Mouse (Mus musculus): ENCODE measurements around the gene Timm8a2. TPM values are rescaled to one million over a fixed set of nuclear protein-coding genes. Genes with fewer than 3 reads are reported as not detected.

The Timm8a2 gene
- polyA plus RNA-seq (2016; fragmentation: Nextera tagmentation; extraction: Ambion mirVana), result not detected in 2 replicates

GRCm38 (mm10) chr14:122034451-122034850 is at the start of gene Timm8a2:
Timm8a2 (plus strand) TSS chr14:122034674.
- Histone ChIP-seq H3K9me3 (replicated peaks) (peaks cover 4% of the 10 kb centered on the region; the same call in 1 of the 2 replicates), H3K4me2 (no peak within 1 kb of the TSS), H3K4me3 (no peak within 1 kb of the TSS), H3K27ac (no peak within 1 kb of the TSS), H3K9ac (no peak within 1 kb of the TSS), H3K4me1 (peaks cover 4% of the 10 kb centered on the region; the same call in 1 of the 2 replicates), H3K36me3 (no peaks in the 10 kb centered on the region), H3K27me3 (replicated peaks) (no peaks in the 10 kb centered on the region)
- no peak for ATAC-seq
- 86% methylated on average over 13 of the region's 13 CpGs for WGBS (ENCODE audit: insufficient replicate concordance)

GRCm38 (mm10) chr14:121985477-121985876 is 49.0 kb upstream of the Timm8a2 start:
- Histone ChIP-seq H3K27me3 (replicated peaks) (no peaks in the 10 kb centered on the region), H3K9ac (no peak overlapping the region), H3K4me1 (peaks cover 31% of the 10 kb centered on the region), H3K4me2 (no peak overlapping the region), H3K4me3 (no peak overlapping the region), H3K27ac (no peak overlapping the region), H3K36me3 (no peaks in the 10 kb centered on the region), H3K9me3 (replicated peaks) (no peaks in the 10 kb centered on the region)
- no peak for ATAC-seq
- WGBS (ENCODE audit: insufficient replicate concordance), result 30% methylated on average over 3 of the region's 3 CpGs

- no peak for ATAC-seq
- Histone ChIP-seq H3K27me3 (replicated peaks) (no peaks in the 10 kb centered on the region), H3K9me3 (replicated peaks) (no peaks in the 10 kb centered on the region), H3K36me3 (no peaks in the 10 kb centered on the region), H3K4me2 (no peak overlapping the region), H3K4me3 (no peak overlapping the region), H3K9ac (no peak overlapping the region), H3K4me1 (peaks cover 31% of the 10 kb centered on the region), H3K27ac (0 out of 2 replicates have a peak overlapping the region, but pooled peaks have one; percentile 18)
- 56% methylated on average over 6 of the region's 6 CpGs for WGBS (ENCODE audit: insufficient replicate concordance)
Measured at GRCm38 (mm10) chr14:121986028-121986427, 48.4 kb upstream of the Timm8a2 start.

- no peaks in the 10 kb centered on the region for H3K9me3 ChIP-seq (replicated peaks)
- H3K4me1 ChIP-seq, result peaks cover 33% of the 10 kb centered on the region
- no peak for ATAC-seq
- WGBS (ENCODE audit: insufficient replicate concordance), result 70% methylated on average over 1 of the region's 1 CpGs
- H3K27me3 ChIP-seq (replicated peaks), result no peaks in the 10 kb centered on the region
- H3K4me3 ChIP-seq, result no peak overlapping the region
- no peak overlapping the region for H3K27ac ChIP-seq
- no peak overlapping the region for H3K9ac ChIP-seq
- no peak overlapping the region for H3K4me2 ChIP-seq
- H3K36me3 ChIP-seq, result no peaks in the 10 kb centered on the region
Measured at GRCm38 (mm10) chr14:121987287-121987686, 47.2 kb upstream of the Timm8a2 start.

GRCm38 (mm10) chr14:121987691-121988090 is 46.8 kb upstream of the Timm8a2 start:
- no peak overlapping the region for H3K4me3 ChIP-seq
- H3K9ac ChIP-seq, result no peak overlapping the region
- peaks cover 33% of the 10 kb centered on the region for H3K4me1 ChIP-seq
- no peaks in the 10 kb centered on the region for H3K27me3 ChIP-seq (replicated peaks)
- no peaks in the 10 kb centered on the region for H3K9me3 ChIP-seq (replicated peaks)
- no peak overlapping the region for H3K4me2 ChIP-seq
- H3K36me3 ChIP-seq, result no peaks in the 10 kb centered on the region
- no peak overlapping the region for H3K27ac ChIP-seq
- ATAC-seq, result no peak
- WGBS (ENCODE audit: insufficient replicate concordance), result 76% methylated on average over 4 of the region's 4 CpGs

- Histone ChIP-seq H3K4me2 (no peak overlapping the region), H3K9me3 (replicated peaks) (no peaks in the 10 kb centered on the region), H3K9ac (no peak overlapping the region), H3K4me3 (no peak overlapping the region), H3K27ac (no peak overlapping the region), H3K4me1 (peaks cover 21% of the 10 kb centered on the region), H3K36me3 (peaks cover 4% of the 10 kb centered on the region), H3K27me3 (replicated peaks) (no peaks in the 10 kb centered on the region)
- ATAC-seq, result no peak
- WGBS (ENCODE audit: insufficient replicate concordance), result 79% methylated on average over 3 of the region's 3 CpGs
Measured at GRCm38 (mm10) chr14:121989331-121989730, 45.1 kb upstream of the Timm8a2 start.

GRCm38 (mm10) chr14:121989869-121990268 is 44.6 kb upstream of the Timm8a2 start:
- peaks cover 22% of the 10 kb centered on the region for H3K4me1 ChIP-seq
- ATAC-seq, result no peak

GRCm38 (mm10) chr14:121990897-121991296 is 43.6 kb upstream of the Timm8a2 start:
- H3K9ac ChIP-seq, result no peak overlapping the region
- ATAC-seq, result no peak
- H3K27ac ChIP-seq, result no peak overlapping the region
- peaks cover 18% of the 10 kb centered on the region for H3K36me3 ChIP-seq
- 71% methylated on average over 6 of the region's 6 CpGs for WGBS (ENCODE audit: insufficient replicate concordance)
- no peaks in the 10 kb centered on the region for H3K9me3 ChIP-seq (replicated peaks)
- no peak overlapping the region for H3K4me3 ChIP-seq
- H3K27me3 ChIP-seq (replicated peaks), result no peaks in the 10 kb centered on the region
- peaks cover 24% of the 10 kb centered on the region for H3K4me1 ChIP-seq
- no peak overlapping the region for H3K4me2 ChIP-seq

More at GRCm38 (mm10) chr14:121989869-121990268, 44.6 kb upstream of the Timm8a2 start:
- 70% methylated on average over 3 of the region's 3 CpGs for WGBS (ENCODE audit: insufficient replicate concordance)
- H3K9me3 ChIP-seq (replicated peaks), result no peaks in the 10 kb centered on the region
- no peak overlapping the region for H3K4me2 ChIP-seq
- H3K4me3 ChIP-seq, result no peak overlapping the region
- no peak overlapping the region for H3K9ac ChIP-seq
- H3K36me3 ChIP-seq, result peaks cover 9% of the 10 kb centered on the region
- no peak overlapping the region for H3K27ac ChIP-seq
- H3K27me3 ChIP-seq (replicated peaks), result no peaks in the 10 kb centered on the region

- H3K4me3 ChIP-seq, result no peak overlapping the region
- no peak overlapping the region for H3K9ac ChIP-seq
- H3K4me2 ChIP-seq, result no peak overlapping the region
- H3K27ac ChIP-seq, result no peak overlapping the region
- peaks cover 24% of the 10 kb centered on the region for H3K4me1 ChIP-seq
- no peak for ATAC-seq
- peaks cover 25% of the 10 kb centered on the region for H3K36me3 ChIP-seq
- no peaks in the 10 kb centered on the region for H3K27me3 ChIP-seq (replicated peaks)
- no peaks in the 10 kb centered on the region for H3K9me3 ChIP-seq (replicated peaks)
Measured at GRCm38 (mm10) chr14:121991921-121992320, 42.6 kb upstream of the Timm8a2 start.

GRCm38 (mm10) chr14:121992395-121993280 is 41.8 kb upstream of the Timm8a2 start:
- Histone ChIP-seq H3K9me3 (replicated peaks) (no peaks in the 10 kb centered on the region), H3K27ac (no peak overlapping the region), H3K27me3 (replicated peaks) (no peaks in the 10 kb centered on the region), H3K4me1 (peaks cover 24% of the 10 kb centered on the region), H3K4me2 (no peak overlapping the region), H3K4me3 (no peak overlapping the region), H3K36me3 (peaks cover 26% of the 10 kb centered on the region), H3K9ac (no peak overlapping the region)
- 71% methylated on average over 13 of the region's 13 CpGs for WGBS (ENCODE audit: insufficient replicate concordance)
- no peak for ATAC-seq

GRCm38 (mm10) chr14:121993616-121994015 is 40.9 kb upstream of the Timm8a2 start:
- no peak overlapping the region for H3K9ac ChIP-seq
- H3K4me2 ChIP-seq, result no peak overlapping the region
- no peak overlapping the region for H3K4me3 ChIP-seq
- peaks cover 33% of the 10 kb centered on the region for H3K36me3 ChIP-seq
- no peaks in the 10 kb centered on the region for H3K27me3 ChIP-seq (replicated peaks)
- no peak overlapping the region for H3K27ac ChIP-seq
- 81% methylated on average over 4 of the region's 4 CpGs for WGBS (ENCODE audit: insufficient replicate concordance)
- H3K4me1 ChIP-seq, result peaks cover 24% of the 10 kb centered on the region
- no peak for ATAC-seq
- H3K9me3 ChIP-seq (replicated peaks), result no peaks in the 10 kb centered on the region

- Histone ChIP-seq H3K4me1 (peaks cover 23% of the 10 kb centered on the region), H3K4me2 (no peak overlapping the region), H3K4me3 (no peak overlapping the region), H3K9me3 (replicated peaks) (no peaks in the 10 kb centered on the region), H3K36me3 (peaks cover 33% of the 10 kb centered on the region), H3K27me3 (replicated peaks) (no peaks in the 10 kb centered on the region), H3K9ac (no peak overlapping the region), H3K27ac (no peak overlapping the region)
- no peak for ATAC-seq
- WGBS (ENCODE audit: insufficient replicate concordance), result 79% methylated on average over 17 of the region's 17 CpGs
Measured at GRCm38 (mm10) chr14:121994171-121994700, 40.2 kb upstream of the Timm8a2 start.
